Mouse (Mus musculus): ENCODE results near the gene Mapk7. TPM values are rescaled to one million over a fixed set of nuclear protein-coding genes. Genes with fewer than 3 reads are reported as not detected.

The Mapk7 gene
- polyA plus RNA-seq, 1 experiment from 2014 or later = 69.6 TPM

GRCm38 (mm10) chr11:61477566-61478508 is 16.4 kb downstream of the Mapk7 start:
- H3K27ac ChIP-seq (ENCODE audit: low read depth) = no peak overlapping the region
- peak overlapping the region; percentile 50 for H3K4me2 ChIP-seq
- no peak for TF ChIP-seq CTCF (IDR thresholded peaks at IDR 0.05; ENCODE audit: low read depth)
- H3K9ac ChIP-seq = peak overlapping the region; percentile 22; the same call in 1 of the 2 replicates
- H3K4me3 ChIP-seq (ENCODE audit: low read depth, low read length) = 0 out of 2 replicates have a peak overlapping the region, but pooled peaks have one; percentile 0
- ATAC-seq (ENCODE audit: insufficient read depth) = no peak
- no peaks in the 10 kb centered on the region for H3K9me3 ChIP-seq (ENCODE audit: low read depth, low read length)
- H3K27me3 ChIP-seq (ENCODE audit: insufficient read depth, low read length) = no peaks in the 10 kb centered on the region
- 52% methylated on average over 17 of the region's 17 CpGs for WGBS
- H3K4me1 ChIP-seq (ENCODE audit: insufficient read depth) = peaks cover 7% of the 10 kb centered on the region
- DNase-seq = no peak
- H3K36me3 ChIP-seq (ENCODE audit: insufficient read depth) = no peaks in the 10 kb centered on the region

- Histone ChIP-seq H3K9ac (no peak overlapping the region), H3K9me3 (ENCODE audit: low read depth, low read length) (no peaks in the 10 kb centered on the region), H3K4me2 (peak overlapping the region; percentile 50), H3K27me3 (ENCODE audit: insufficient read depth, low read length) (no peaks in the 10 kb centered on the region), H3K4me1 (ENCODE audit: insufficient read depth) (peaks cover 7% of the 10 kb centered on the region), H3K4me3 (ENCODE audit: low read depth, low read length) (0 out of 2 replicates have a peak overlapping the region, but pooled peaks have one; percentile 0), H3K27ac (ENCODE audit: low read depth) (no peak overlapping the region), H3K36me3 (ENCODE audit: insufficient read depth) (no peaks in the 10 kb centered on the region)
- ATAC-seq (ENCODE audit: insufficient read depth) (no peak), DNase-seq (peak; percentile 54)
- TF ChIP-seq CTCF (IDR thresholded peaks at IDR 0.05; ENCODE audit: low read depth) = no peak
- WGBS = 38% methylated on average over 12 of the region's 12 CpGs
These were observed 17.3 kb downstream of the Mapk7 start for GRCm38 (mm10) chr11:61476786-61477382.

GRCm38 (mm10) chr11:61473630-61474029 is 20.6 kb downstream of the Mapk7 start:
- no peak for TF ChIP-seq CTCF (IDR thresholded peaks at IDR 0.05; ENCODE audit: low read depth)
- no peaks in the 10 kb centered on the region for H3K27me3 ChIP-seq (ENCODE audit: insufficient read depth, low read length)
- H3K36me3 ChIP-seq (ENCODE audit: insufficient read depth) = no peaks in the 10 kb centered on the region
- H3K4me3 ChIP-seq (ENCODE audit: low read depth, low read length) = no peak overlapping the region
- no peak overlapping the region for H3K9ac ChIP-seq
- H3K27ac ChIP-seq (ENCODE audit: low read depth) = no peak overlapping the region
- DNase-seq (no peak), ATAC-seq (ENCODE audit: insufficient read depth) (no peak)
- no peaks in the 10 kb centered on the region for H3K9me3 ChIP-seq (ENCODE audit: low read depth, low read length)
- peaks cover 4% of the 10 kb centered on the region; the same call in 1 of the 2 replicates for H3K4me1 ChIP-seq (ENCODE audit: insufficient read depth)
- 62% methylated on average over 4 of the region's 4 CpGs for WGBS
- no peak overlapping the region for H3K4me2 ChIP-seq

GRCm38 (mm10) chr11:61470880-61471279 is 23.3 kb downstream of the Mapk7 start:
- no peak for ATAC-seq (ENCODE audit: insufficient read depth)
- H3K27ac ChIP-seq (ENCODE audit: low read depth) = no peak overlapping the region
- no peak for TF ChIP-seq CTCF (IDR thresholded peaks at IDR 0.05; ENCODE audit: low read depth)
- DNase-seq = no peak
- peaks cover 8% of the 10 kb centered on the region; the same call in 1 of the 2 replicates for H3K4me1 ChIP-seq (ENCODE audit: insufficient read depth)
- H3K4me3 ChIP-seq (ENCODE audit: low read depth, low read length) = no peak overlapping the region
- H3K36me3 ChIP-seq (ENCODE audit: insufficient read depth) = no peaks in the 10 kb centered on the region
- no peak overlapping the region for H3K4me2 ChIP-seq
- H3K27me3 ChIP-seq (ENCODE audit: insufficient read depth, low read length) = no peaks in the 10 kb centered on the region
- H3K9ac ChIP-seq = no peak overlapping the region
- no peaks in the 10 kb centered on the region for H3K9me3 ChIP-seq (ENCODE audit: low read depth, low read length)

GRCm38 (mm10) chr11:61469317-61469917 is 24.8 kb downstream of the Mapk7 start:
- 42% methylated on average over 7 of the region's 7 CpGs for WGBS
- H3K9me3 ChIP-seq (ENCODE audit: low read depth, low read length) = no peaks in the 10 kb centered on the region
- TF ChIP-seq CTCF (IDR thresholded peaks at IDR 0.05; ENCODE audit: low read depth) = no peak
- peaks cover 20% of the 10 kb centered on the region for H3K4me1 ChIP-seq (ENCODE audit: insufficient read depth)
- H3K9ac ChIP-seq = no peak overlapping the region
- H3K27me3 ChIP-seq (ENCODE audit: insufficient read depth, low read length) = no peaks in the 10 kb centered on the region
- no peaks in the 10 kb centered on the region for H3K36me3 ChIP-seq (ENCODE audit: insufficient read depth)
- H3K4me2 ChIP-seq = no peak overlapping the region
- DNase-seq (no peak), ATAC-seq (ENCODE audit: insufficient read depth) (no peak)
- no peak overlapping the region for H3K4me3 ChIP-seq (ENCODE audit: low read depth, low read length)
- no peak overlapping the region for H3K27ac ChIP-seq (ENCODE audit: low read depth)

- H3K9me3 ChIP-seq (ENCODE audit: low read depth, low read length) = no peaks in the 10 kb centered on the region
- H3K9ac ChIP-seq = no peak overlapping the region
- H3K27me3 ChIP-seq (ENCODE audit: insufficient read depth, low read length) = no peaks in the 10 kb centered on the region
- no peak for TF ChIP-seq CTCF (IDR thresholded peaks at IDR 0.05; ENCODE audit: low read depth)
- no peak overlapping the region for H3K4me3 ChIP-seq (ENCODE audit: low read depth, low read length)
- 69% methylated on average over 4 of the region's 4 CpGs for WGBS
- H3K4me1 ChIP-seq (ENCODE audit: insufficient read depth) = peaks cover 24% of the 10 kb centered on the region
- H3K4me2 ChIP-seq = no peak overlapping the region
- no peaks in the 10 kb centered on the region for H3K36me3 ChIP-seq (ENCODE audit: insufficient read depth)
- peak; percentile 74 for DNase-seq
- peak; percentile 71; the same call in 1 of the 2 replicates for ATAC-seq (ENCODE audit: insufficient read depth)
- no peak overlapping the region for H3K27ac ChIP-seq (ENCODE audit: low read depth)
These were observed 25.7 kb downstream of the Mapk7 start for GRCm38 (mm10) chr11:61468534-61468933.

GRCm38 (mm10) chr11:61465422-61465821 is 28.8 kb downstream of the Mapk7 start:
- no peak overlapping the region for H3K4me2 ChIP-seq
- peak; percentile 91 for DNase-seq
- H3K36me3 ChIP-seq (ENCODE audit: insufficient read depth) = no peaks in the 10 kb centered on the region
- ATAC-seq (ENCODE audit: insufficient read depth) = peak; percentile 75
- H3K9me3 ChIP-seq (ENCODE audit: low read depth, low read length) = no peaks in the 10 kb centered on the region
- no peak overlapping the region for H3K4me3 ChIP-seq (ENCODE audit: low read depth, low read length)
- no peak overlapping the region for H3K9ac ChIP-seq
- H3K4me1 ChIP-seq (ENCODE audit: insufficient read depth) = peaks cover 24% of the 10 kb centered on the region
- TF ChIP-seq CTCF (IDR thresholded peaks at IDR 0.05; ENCODE audit: low read depth) = no peak
- 17% methylated on average over 4 of the region's 4 CpGs for WGBS
- H3K27ac ChIP-seq (ENCODE audit: low read depth) = peak overlapping the region; percentile 81
- H3K27me3 ChIP-seq (ENCODE audit: insufficient read depth, low read length) = no peaks in the 10 kb centered on the region
